Mouse (Mus musculus): ENCODE measurements around the gene Frs2.
"Not testable (repeated sequence)": the region's sequence is repeated elsewhere in the genome, so short reads cannot be mapped to it uniquely, and the experiment has no call there.

Frs2 gene

GRCm38 (mm10) chr10:117146421-117146820 is 1.9 kb downstream of the Frs2 start:
- no peak for DNase-seq (ENCODE audit: low spot score)

DNA sequence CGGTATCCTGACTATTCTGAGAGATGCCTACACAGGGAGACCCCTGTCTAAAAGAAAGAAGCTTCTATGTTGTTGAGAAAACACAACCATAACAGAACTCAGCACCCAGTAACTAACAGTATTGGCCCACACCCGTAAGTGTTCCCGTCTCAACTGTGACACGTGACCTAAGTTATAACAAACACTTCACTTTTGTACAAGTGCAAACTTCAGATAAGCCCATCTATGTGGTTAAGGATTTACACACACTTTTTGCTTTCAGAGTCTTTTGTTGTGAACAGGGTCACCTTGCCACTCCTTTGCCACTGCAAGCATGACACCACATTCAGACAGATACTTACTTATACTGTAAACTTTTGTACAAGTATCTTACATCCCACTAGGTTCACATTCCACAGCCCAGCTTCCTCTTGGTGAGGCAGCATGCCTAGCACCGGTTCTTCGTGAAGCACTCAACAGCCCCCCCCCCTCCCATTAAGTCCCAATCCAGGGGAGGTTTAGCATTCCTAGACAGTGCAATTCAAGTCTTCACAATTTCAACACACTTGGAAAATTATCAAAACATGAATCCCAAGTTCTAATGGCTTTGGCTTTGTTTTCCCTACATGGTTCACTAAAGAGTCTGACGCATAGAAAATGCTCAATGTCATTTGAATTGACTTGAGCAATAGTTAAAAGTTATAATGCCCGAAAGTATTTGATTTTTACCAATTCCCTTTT is 2.6 kb downstream of the Frs2 start:
- no peak for DNase-seq (ENCODE audit: low spot score)

DNA sequence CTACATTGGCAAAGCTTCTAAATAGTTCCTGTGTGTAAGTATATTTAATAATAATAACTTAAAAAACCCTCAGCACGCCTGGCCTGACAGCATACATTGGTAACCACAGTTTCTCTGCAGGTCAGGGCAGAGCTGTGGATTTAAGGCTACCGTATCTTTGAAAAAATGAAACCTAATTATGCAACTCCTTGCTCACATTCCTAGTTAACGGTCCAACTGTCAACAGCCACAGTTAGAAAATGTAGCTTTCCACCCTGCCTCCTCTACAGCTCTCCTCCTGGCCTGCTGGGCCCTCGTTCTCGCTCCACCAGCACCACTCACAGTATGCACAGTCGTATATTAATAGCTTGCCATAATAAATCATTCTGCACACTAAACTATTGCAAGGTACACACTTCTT is 3.7 kb downstream of the Frs2 start:
- DNase-seq (ENCODE audit: low spot score) = no peak

DNA sequence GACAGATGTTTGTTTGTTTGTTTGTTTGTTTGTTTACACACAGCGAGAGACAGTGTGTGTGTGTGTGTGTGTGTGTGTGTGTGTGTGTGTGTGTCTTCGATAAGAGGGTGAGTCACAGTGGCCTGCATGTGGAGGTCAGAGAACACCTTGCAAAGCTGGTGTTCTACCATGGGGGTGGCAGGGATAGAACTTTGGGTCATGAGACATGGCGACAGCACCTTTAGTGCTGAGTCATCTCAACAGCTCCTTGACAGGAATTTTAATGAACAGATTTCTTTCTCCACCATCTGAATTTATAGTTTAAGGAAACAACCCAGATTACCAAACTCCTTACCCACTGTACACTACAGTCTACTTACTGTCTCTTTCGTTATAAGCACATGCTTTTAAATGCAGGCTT is 4.3 kb downstream of the Frs2 start:
- no peak for DNase-seq (ENCODE audit: low spot score)

GRCm38 (mm10) chr10:117143311-117143710 is 5.0 kb downstream of the Frs2 start:
- DNase-seq (ENCODE audit: low spot score) = no peak

- no peak for DNase-seq (ENCODE audit: low spot score)
Measured at GRCm38 (mm10) chr10:117141939-117142552, 6.3 kb downstream of the Frs2 start.

DNA sequence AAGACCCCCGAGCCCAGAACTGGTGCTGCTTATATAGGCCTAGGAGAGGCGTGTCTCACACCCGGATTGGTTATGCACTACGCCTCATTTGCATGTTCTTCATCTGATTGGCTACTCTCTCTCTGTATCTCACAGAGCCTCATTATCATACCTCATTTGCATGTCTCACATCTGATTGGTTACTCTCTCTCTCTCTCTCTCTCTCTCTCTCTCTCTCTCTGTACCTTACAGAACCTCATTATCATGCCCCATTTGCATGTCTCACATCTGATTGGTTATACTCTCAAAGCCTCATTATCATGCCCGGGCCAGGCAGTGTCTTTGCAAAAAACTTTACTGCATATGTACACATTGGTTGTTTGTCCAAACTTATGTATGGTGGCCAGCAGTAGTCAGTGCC is 16.8 kb downstream of the Frs2 start:
- not testable (repeated sequence) for DNase-seq (ENCODE audit: low spot score)

DNA sequence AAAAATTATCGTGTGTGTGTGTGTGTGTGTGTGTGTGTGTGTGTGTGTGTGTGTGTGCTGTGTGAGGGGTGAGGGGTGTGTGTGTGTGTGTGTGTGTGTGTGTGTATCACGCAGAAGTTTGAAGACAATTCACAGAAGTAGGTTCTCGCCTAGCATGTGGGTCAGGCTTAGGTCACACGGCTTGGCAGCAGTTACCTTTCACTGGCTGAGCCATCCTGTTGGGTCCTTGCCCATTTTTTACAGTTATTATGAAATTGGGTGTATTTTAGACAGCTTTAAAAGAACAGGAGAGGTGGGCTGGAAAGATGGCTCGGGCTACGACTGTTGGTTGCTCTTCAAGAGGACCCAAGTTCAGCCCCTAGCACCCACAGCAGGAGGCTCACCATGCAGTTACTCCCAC is 18.3 kb downstream of the Frs2 start:
- DNase-seq (ENCODE audit: low spot score) = no peak

DNA sequence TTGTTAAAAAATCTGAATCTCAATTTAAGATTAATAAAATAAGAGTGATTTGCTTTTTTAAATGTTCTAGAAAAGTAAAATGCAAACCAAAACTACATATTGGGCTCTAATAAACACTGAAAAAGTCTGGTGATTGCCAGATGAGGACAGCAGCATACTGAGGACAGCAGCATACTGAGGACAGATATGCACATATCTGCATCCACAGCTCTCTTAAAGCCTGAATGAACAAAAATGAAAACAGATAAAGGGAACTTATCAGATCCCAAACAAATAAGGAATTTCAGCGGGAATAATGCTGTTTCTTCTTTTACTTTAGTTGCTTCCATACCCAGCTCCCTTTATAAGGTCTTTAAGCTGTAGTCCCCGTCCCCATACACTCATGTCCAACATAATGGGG is 19.6 kb downstream of the Frs2 start:
- no peak for DNase-seq (ENCODE audit: low spot score)

GRCm38 (mm10) chr10:117127480-117127879 is 20.9 kb downstream of the Frs2 start:
- DNase-seq (ENCODE audit: low spot score) = no peak

DNA sequence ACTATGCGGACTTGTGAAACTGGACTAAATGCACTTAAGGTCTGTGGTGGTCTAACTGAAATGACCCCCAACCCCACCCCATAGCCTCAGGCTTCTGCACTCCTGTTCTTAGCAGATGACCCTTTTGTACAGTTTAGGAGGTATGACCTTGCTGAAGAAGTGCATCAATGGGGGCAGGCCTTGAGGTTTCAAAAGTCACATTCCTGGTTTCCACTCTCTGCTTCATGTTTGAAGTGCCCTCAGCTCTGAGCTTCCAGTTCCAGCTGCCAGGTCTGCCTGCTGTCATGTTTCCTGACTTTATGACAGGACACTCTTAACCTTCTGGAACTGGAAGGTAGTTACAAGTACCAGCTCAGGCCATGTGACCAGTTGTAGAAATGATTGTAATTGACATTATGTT is 21.6 kb downstream of the Frs2 start:
- no peak for DNase-seq (ENCODE audit: low spot score)

DNA sequence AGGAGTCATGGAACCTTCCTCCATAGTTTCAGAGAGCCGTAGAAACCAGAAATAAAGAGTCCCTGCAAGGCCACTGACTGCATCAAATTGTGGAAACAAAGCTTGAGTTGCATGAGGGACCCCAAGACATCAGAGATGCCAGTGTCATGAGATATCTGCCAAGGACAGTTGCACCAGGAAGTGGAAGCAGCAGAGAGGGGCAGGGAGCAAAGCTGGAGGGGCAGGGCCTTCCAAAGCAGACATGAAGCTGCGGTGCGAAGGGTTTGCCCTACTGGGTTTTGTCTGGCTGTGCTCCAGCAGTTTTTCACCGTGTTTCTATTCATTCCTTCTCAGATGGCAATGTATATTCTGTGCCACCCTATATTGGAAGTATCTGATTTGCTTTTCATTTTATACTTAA is 22.1 kb downstream of the Frs2 start:
- no peak for DNase-seq (ENCODE audit: low spot score)

DNA sequence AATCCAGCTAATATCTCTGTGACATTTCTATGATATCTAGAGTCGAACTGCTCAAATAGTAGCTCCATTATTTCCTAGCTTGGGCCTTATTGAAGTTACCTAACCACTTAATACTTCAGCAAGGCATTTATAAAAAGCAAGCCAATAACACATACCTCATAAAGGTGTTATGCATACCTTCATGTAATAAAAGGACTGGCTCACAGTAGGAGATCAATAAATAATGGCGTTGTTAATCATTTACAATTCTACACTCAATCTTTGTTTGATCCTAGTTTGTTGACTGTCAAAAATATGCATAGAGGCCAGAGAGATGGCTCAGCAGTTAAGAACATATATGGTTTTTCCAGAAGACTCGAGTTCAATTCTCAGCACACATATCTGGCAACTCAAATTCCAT is 26.9 kb downstream of the Frs2 start:
- no peak for DNase-seq (ENCODE audit: low spot score)

DNA sequence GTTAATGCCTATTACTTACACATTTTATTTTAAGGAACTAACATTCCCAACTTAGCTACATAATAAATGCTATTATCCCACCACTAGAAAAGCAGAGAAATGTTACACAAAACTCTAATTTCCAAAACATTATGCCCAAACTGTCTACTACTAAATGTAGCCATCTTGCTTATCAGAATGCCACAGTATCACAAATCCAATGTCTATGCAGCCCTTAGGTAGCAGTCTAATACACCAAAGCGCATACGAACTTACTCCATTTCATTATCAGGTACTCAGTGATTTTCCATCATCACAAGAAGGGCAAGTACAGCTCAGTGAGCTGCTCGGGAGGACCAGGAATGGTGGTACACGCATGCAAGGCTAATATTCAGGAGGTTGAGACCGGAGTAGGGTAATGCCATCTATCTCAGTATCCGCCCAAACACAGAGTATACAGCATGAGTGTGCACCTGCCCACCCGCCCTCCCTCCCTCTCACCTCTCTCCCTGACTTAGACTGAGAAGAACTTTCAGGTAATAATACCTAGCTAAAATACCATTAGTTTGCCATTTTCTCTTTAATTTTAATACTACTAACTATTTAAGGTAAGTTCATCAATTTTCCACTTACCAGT is 28.2 kb downstream of the Frs2 start:
- DNase-seq (ENCODE audit: low spot score) = no peak

GRCm38 (mm10) chr10:117119531-117119930 is 28.8 kb downstream of the Frs2 start:
- no peak for DNase-seq (ENCODE audit: low spot score)

DNA sequence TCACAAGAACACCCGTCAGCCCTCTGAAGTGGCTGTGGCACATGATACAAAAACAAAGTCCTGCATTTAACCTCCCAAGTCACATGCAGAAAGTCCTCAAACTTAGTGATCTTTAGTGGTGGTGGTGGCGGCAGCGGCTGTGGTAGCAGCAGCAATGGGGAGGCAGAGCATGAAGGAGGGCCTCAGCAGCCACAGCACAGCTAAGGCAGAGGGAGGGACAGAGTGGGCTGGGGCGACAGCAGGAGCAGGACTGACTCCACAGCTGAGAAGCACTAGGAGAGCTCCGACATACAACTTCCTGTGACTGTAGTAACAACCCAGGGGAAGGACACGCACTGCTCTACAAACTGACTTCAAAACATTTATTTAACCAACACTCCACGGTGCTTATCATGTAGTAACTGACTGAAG is 29.9 kb downstream of the Frs2 start:
- DNase-seq (ENCODE audit: low spot score) = no peak

DNA sequence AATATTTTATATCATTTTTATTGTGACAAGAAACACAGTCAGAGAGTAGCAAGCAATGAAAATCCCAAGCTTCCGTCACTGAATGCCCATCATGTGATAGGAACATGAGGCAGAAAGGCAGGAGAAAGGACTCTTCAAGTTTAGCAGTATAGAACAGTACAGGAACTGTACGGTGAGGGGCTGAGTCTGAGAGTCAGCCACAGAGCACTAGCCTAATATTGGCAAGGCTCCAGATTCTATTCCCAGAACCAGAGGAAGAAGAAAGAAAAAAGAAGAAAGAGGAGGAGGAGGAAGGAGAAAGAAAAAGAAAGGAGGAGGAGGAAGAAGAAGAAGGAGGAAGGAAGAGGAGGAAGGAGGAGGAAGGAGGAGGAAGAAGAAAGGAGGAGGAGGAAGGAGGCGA is 32.7 kb downstream of the Frs2 start:
- DNase-seq (ENCODE audit: low spot score) = no peak

- no peak for DNase-seq (ENCODE audit: low spot score)
Measured at GRCm38 (mm10) chr10:117112545-117112944, 35.8 kb downstream of the Frs2 start.

DNA sequence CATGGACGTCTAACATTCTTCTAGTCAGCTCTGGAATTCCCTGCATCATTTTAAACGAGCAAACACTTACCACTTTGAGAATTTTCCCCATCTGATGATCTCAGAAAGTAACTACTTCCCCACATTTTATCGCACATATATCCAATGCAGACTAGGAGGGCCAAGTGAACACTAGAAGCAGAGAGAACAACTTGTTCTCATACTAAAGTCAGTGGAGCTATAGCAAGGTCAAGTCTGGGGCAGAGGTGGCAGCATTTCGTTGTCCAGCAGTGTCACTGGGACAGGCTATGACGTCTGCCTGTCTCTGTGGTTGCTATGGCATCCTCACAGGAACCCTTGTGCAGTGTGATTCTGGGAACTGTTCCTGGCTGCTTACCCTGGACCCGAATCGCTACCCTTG is 36.9 kb downstream of the Frs2 start:
- no peak for DNase-seq (ENCODE audit: low spot score)

GRCm38 (mm10) chr10:117110271-117110670 is 38.1 kb downstream of the Frs2 start:
- no peak for DNase-seq (ENCODE audit: low spot score)

DNA sequence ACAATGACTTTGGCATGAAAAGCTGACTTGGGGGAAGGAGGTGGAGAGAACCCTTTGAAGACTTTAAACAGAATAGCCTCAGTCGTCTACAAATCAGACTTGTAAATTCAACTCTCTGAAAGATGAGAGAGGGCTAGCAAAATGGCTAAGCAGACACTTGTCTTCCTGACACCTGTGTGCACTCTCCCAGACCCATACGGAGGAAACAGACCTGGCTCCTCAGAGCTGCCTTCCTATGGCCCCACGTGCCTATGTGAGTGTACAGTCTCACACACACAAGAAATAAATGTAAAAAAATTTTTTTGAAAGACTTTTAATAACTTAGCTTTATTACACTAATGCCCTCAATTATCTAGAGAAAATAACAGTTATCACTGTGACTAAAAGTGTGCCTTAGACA is 41.6 kb downstream of the Frs2 start:
- no peak for DNase-seq (ENCODE audit: low spot score)

GRCm38 (mm10) chr10:117106244-117106643 is 42.1 kb downstream of the Frs2 start:
- DNase-seq (ENCODE audit: low spot score) = no peak

GRCm38 (mm10) chr10:117105015-117105414 is 43.3 kb downstream of the Frs2 start:
- DNase-seq (ENCODE audit: low spot score) = no peak
